Mouse (Mus musculus) small intestine, adult 2 months (tissue): Measurements from ENCODE around the gene Grin2b. TPM values are rescaled to one million over a fixed set of nuclear protein-coding genes. Genes with fewer than 3 reads are reported as not detected.

Source experiments
- H3K27ac ChIP-seq: fragments of 200-500 bp; 2 replicates; pipeline ENCODE4 v1.5.1; 2012; ENCODE audit warnings: low read depth, low read length, control low read depth, inconsistent platforms; ENCODE audit not compliant: insufficient read depth
- H3K27me3 ChIP-seq: fragments of 200-500 bp; 2 replicates; pipeline ENCODE4 v1.6.1; 2012; ENCODE audit warnings: mild to moderate bottlenecking, moderate library complexity, low read length, inconsistent platforms; ENCODE audit not compliant: control insufficient read depth, insufficient read depth
- H3K36me3 ChIP-seq: fragments of 200-500 bp; 2 replicates; pipeline ENCODE4 v1.6.1; 2012; ENCODE audit warnings: mild to moderate bottlenecking, low read length, control low read depth, inconsistent platforms; ENCODE audit not compliant: control insufficient read depth, insufficient read depth
- H3K4me1 ChIP-seq: fragments of 200-500 bp; 2 replicates; pipeline ENCODE4 v1.6.1; 2012; ENCODE audit warnings: low read length, inconsistent platforms, mixed read lengths; ENCODE audit not compliant: control insufficient read depth, insufficient read depth, insufficient read length
- H3K4me3 ChIP-seq: fragments of 200-500 bp; 2 replicates; pipeline ENCODE4 v1.5.1; 2012; ENCODE audit warnings: low read depth, mild to moderate bottlenecking, control low read depth, inconsistent platforms, low read length, moderate library complexity
- CTCF ChIP-seq: fragments of 200-500 bp; IDR thresholded peaks from 2 replicates; pipeline ENCODE4 v1.5.1; 2012; ENCODE audit warnings: low read depth, mild to moderate bottlenecking, control low read depth, inconsistent platforms, low read length, moderate library complexity, mixed read lengths; ENCODE audit not compliant: insufficient replicate concordance, insufficient read length; ENCODE audit errors: extremely low read depth
- POLR2A ChIP-seq: fragments of 200-500 bp; IDR thresholded peaks from 2 replicates; pipeline ENCODE4 v1.6.1; 2012; ENCODE audit warnings: low read depth, mild to moderate bottlenecking, control low read depth, inconsistent platforms, low read length, moderate library complexity
- WGBS: fragments of 180-500 bp; shearing (Covaris S2); methylation state at CpG from one replicate; pipeline ENCODE4 v1.1.7; 2018; 5-methylcytosine and 5-hydroxymethylcytosine counted together
- polyA plus RNA-seq: library from polyadenylated mRNA; depleted of rRNA; stranded (reverse); fragments of >200 nt; gene quantifications from 2 replicates; pipeline ENCODE4 v1.2.3, GENCODE M21; 2012

The Grin2b gene
- polyA plus RNA-seq, 1 experiment = not detected

DNA sequence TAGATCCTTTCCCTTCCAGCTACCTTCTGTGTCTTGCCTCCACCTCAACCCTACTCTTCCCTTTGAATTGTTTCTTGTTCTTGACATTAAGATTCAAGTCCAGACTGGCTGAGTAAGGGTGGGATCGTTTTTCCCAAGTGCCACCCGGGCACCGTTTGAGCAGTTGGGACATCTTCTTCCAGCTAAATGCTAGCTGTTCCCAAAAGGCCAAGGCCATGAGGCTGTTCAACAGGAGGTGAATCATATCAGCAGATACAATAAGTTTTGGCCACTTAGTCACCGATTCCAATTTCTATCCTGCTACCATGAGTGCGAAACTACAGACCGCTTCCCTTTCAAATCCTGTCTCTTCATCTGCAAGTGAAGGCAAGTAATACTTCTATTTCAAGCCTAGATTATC is 146.4 kb downstream of the Grin2b start:
- Histone ChIP-seq H3K27me3 (no peaks in the 10 kb centered on the region), H3K4me3 (no peak overlapping the region), H3K4me1 (no peaks in the 10 kb centered on the region), H3K27ac (no peak overlapping the region), H3K36me3 (no peaks in the 10 kb centered on the region)
- WGBS = 92% methylated on average over 6 of the region's 6 CpGs
- TF ChIP-seq CTCF (no peak), POLR2A (no peak)

DNA sequence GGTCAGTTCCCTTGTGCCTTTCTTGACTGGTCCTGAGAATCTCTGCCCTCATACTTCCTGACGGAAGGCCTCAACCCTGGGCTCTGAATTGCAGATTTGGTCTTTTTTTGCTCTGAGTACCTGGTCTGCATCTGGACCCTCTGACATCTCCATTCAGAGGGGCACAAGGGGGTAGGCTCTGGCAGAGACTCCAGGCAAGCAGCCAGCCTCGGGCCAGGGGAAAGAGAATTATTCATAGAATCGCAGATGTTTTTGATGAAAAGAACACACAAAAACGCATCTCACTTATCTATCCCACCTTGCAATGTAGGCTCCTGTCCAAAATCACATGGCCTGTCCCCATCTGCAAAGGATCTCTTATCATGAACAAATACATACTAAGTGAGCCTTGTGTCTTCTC is 147.5 kb downstream of the Grin2b start:
- TF ChIP-seq POLR2A (no peak), CTCF (no peak)

DNA sequence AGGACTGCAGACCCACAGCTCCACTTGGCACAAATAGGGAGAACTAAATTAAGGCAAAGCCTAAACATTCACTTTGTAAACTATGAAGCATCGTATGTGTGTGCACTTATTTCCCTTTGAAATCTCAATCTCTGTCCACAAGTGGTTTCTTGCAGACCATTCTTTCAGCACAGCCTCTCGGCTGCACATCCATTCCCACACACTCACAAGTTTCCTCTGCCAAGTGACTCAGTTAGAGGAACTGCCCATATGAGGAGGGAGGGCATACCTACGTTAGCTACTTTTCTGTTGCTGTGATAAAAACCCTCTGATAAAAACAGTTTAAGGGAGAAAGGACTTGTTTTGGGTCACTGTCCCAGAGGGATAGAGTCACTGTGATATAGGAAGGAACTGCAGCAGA is 152.9 kb downstream of the Grin2b start:
- no peak overlapping the region for H3K4me3 ChIP-seq
- TF ChIP-seq CTCF = no peak
- TF ChIP-seq POLR2A = no peak
- H3K27me3 ChIP-seq = no peaks in the 10 kb centered on the region
- no peaks in the 10 kb centered on the region for H3K4me1 ChIP-seq
- H3K36me3 ChIP-seq = no peaks in the 10 kb centered on the region
- WGBS = 62% methylated on average over 3 of the region's 3 CpGs
- H3K27ac ChIP-seq = no peak overlapping the region

More for the DNA sequence above, 147.5 kb downstream of the Grin2b start:
- H3K4me3 ChIP-seq = no peak overlapping the region
- H3K36me3 ChIP-seq = no peaks in the 10 kb centered on the region
- H3K4me1 ChIP-seq = no peaks in the 10 kb centered on the region
- 83% methylated on average over 4 of the region's 4 CpGs for WGBS
- H3K27ac ChIP-seq = no peak overlapping the region
- H3K27me3 ChIP-seq = no peaks in the 10 kb centered on the region

DNA sequence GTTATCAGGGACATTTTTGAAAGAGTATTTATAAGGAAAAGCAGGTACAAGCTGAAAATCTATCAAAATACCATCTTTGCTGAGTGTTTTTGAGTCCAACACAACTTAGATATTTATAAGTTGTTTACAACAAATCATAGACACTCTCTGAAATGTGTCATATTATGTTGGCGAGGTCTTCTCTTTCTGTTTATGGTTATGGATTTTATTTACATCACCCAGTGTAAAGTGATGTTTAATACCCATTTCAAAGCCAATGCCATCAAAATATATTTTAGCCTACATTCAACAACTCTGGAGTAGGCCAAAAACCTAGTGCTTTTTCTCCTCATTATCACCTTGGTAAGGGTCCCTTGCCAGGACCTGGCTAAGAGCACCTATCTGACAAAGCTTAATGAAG is 154.3 kb downstream of the Grin2b start:
- H3K27ac ChIP-seq = no peak overlapping the region
- TF ChIP-seq POLR2A (no peak), CTCF (no peak)
- WGBS = 87% methylated on average over 1 of the region's 1 CpGs
- no peak overlapping the region for H3K4me3 ChIP-seq
- H3K36me3 ChIP-seq = no peaks in the 10 kb centered on the region
- H3K4me1 ChIP-seq = no peaks in the 10 kb centered on the region
- no peaks in the 10 kb centered on the region for H3K27me3 ChIP-seq

DNA sequence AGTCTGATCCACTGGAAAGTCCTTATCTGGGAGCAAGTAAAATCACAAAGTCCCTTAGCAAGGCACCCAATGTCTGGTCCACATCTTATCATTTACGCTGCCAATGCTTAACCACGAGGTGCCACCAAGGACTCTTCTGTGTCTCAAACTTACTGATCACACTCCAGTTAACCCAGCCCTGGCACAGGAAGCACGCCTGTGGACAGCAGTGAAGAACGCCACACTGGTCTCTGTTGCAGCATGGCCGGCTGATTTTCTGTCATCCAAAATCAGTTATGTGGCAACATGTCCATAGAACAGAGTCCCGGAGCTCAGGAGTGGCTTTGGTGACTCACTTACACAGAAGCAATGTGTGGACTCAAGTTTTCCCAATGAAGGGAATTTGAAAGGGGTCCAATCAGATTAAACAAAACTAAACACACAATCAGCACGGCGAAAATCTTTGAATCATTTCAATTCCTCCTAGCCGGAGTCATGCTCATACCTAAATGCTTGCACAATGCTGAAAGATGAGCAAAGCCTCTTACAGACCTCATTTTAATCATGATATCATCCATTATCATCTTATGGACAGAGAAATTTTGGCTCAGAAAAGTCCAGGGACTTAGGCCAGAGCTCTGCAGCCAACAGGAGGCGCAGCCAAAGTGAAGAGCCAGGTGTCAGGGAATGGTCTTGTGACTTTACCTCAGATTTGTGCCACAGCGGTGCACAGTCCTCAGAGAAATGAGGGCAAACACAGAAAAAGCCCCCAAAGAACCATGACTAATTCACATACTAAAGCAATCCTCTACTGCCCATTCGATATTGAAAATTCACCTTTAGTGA is 159.5 kb downstream of the Grin2b start:
- no peaks in the 10 kb centered on the region for H3K27me3 ChIP-seq
- no peaks in the 10 kb centered on the region for H3K4me1 ChIP-seq
- TF ChIP-seq POLR2A = no peak
- no peak for TF ChIP-seq CTCF
- no peaks in the 10 kb centered on the region for H3K36me3 ChIP-seq
- H3K4me3 ChIP-seq = no peak overlapping the region
- H3K27ac ChIP-seq = no peak overlapping the region
- 82% methylated on average over 12 of the region's 12 CpGs for WGBS

DNA sequence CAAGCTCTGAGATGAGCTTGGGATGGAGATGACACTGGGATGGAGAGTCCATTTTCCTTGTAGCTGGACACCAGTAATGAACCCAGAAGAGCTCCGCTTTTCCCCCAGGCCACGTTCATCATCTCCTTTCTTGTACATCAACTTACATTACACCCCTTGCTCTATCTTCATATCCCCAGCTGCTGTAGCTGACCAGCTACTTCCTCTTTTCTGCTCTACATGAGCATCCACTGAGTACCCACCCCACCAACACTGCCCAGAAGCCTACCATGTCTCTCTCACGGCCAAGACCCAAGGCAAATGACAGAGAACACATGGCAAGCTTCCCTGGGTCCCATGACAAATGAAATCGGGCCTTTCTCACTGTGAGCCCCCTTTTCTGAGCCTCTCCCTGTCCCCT is 161.8 kb downstream of the Grin2b start:
- Histone ChIP-seq H3K27me3 (no peaks in the 10 kb centered on the region), H3K27ac (no peak overlapping the region), H3K4me1 (no peaks in the 10 kb centered on the region), H3K4me3 (no peak overlapping the region), H3K36me3 (no peaks in the 10 kb centered on the region)
- WGBS = 79% methylated on average over 4 of the region's 4 CpGs
- no peak for TF ChIP-seq POLR2A
- TF ChIP-seq CTCF = no peak

DNA sequence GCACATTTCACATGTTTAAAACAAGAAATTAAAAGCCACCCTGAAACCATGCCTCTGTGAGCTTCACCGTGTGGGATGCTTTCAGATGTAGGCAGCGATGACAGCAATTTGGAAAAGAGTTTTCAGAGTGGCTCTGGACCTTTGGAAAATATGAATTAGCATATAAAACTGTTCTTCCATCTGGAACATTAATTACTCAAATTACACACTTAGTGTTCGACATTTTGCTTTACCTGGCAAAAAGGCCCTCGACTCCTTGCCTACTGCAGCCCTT is 162.3 kb downstream of the Grin2b start:
- no peaks in the 10 kb centered on the region for H3K27me3 ChIP-seq
- H3K4me3 ChIP-seq = no peak overlapping the region
- WGBS = 91% methylated on average over 4 of the region's 4 CpGs
- no peak overlapping the region for H3K27ac ChIP-seq
- no peaks in the 10 kb centered on the region for H3K4me1 ChIP-seq
- TF ChIP-seq CTCF (no peak), POLR2A (no peak)
- no peaks in the 10 kb centered on the region for H3K36me3 ChIP-seq
